Mouse (Mus musculus) megakaryocyte, embryonic 14.5 days (primary cell): ENCODE data around the gene Prkcz.

Experiments
- FLI1 ChIP-seq: IDR thresholded peaks from 2 replicates; pipeline ENCODE4 v1.6.1; 2012; ENCODE audit warnings: low read length, inconsistent platforms, mixed read lengths
- GATA1 ChIP-seq: IDR thresholded peaks from 3 replicates; pipeline ENCODE4 v1.6.1; 2012; ENCODE audit warnings: mixed read lengths, low read length, inconsistent platforms, borderline replicate concordance

- no peak for TF ChIP-seq GATA1
- TF ChIP-seq FLI1: no peak
Measured at GRCm38 (mm10) chr4:155213752-155214054, 147.5 kb downstream of the Prkcz start.
